Mouse (Mus musculus) kidney, adult 2 months (tissue): ENCODE data around the gene Klhl9.

Source experiments
- CTCF ChIP-seq: fragments of 200-500 bp; conservative IDR thresholded peaks from 2 replicates; pipeline ENCODE4 v1.5.1; 2011; ENCODE audit warnings: low read depth, mild to moderate bottlenecking, control low read depth, low read length, moderate library complexity, mixed read lengths; ENCODE audit not compliant: insufficient read depth, insufficient read length
- POLR2A ChIP-seq: fragments of 200-500 bp; IDR thresholded peaks from one replicate; pipeline ENCODE4 v1.6.1; 2011; ENCODE audit warnings: low read depth, low read length, control low read depth

- TF ChIP-seq CTCF, result no peak
- no peak for TF ChIP-seq POLR2A
These were observed 38.5 kb downstream of the Klhl9 start, which contains the start of gene Ifna2 for GRCm38 (mm10) chr4:88683812-88684211.
